Mouse (Mus musculus) kidney, postnatal 25 days (tissue): ENCODE results near the gene Litaf.

Experiments used
- DNase-seq, 2 experiments: peaks; one replicate each; pipeline ENCODE4 v3.0.0; 2021; ENCODE audit warnings: mixed read lengths in 2 of 2

Gene Litaf

GRCm38 (mm10) chr16:10955078-10955477 lies 110.9 kb downstream of the Litaf start:
- DNase-seq, result no peak

- DNase-seq, result no peak
These were observed 113.1 kb downstream of the Litaf start for GRCm38 (mm10) chr16:10952881-10953280.

GRCm38 (mm10) chr16:10952071-10952470 lies 113.9 kb downstream of the Litaf start:
- DNase-seq, result no peak

GRCm38 (mm10) chr16:10951581-10951980 lies 114.4 kb downstream of the Litaf start:
- DNase-seq, result peak; percentile 73 to 80

GRCm38 (mm10) chr16:10950539-10950938 lies 115.4 kb downstream of the Litaf start:
- no peak for DNase-seq

- no peak for DNase-seq
These were observed 118.2 kb downstream of the Litaf start for GRCm38 (mm10) chr16:10947724-10948123.

- no peak for DNase-seq
These were observed 120.4 kb downstream of the Litaf start for GRCm38 (mm10) chr16:10945381-10946127.

GRCm38 (mm10) chr16:10944545-10944944 lies 121.4 kb downstream of the Litaf start:
- DNase-seq, result no peak

GRCm38 (mm10) chr16:10943257-10943656 lies 122.7 kb downstream of the Litaf start:
- no peak for DNase-seq

GRCm38 (mm10) chr16:10940661-10941060 lies 125.3 kb downstream of the Litaf start:
- DNase-seq, result no peak

GRCm38 (mm10) chr16:10939932-10940331 lies 126.0 kb downstream of the Litaf start:
- DNase-seq, result no peak

GRCm38 (mm10) chr16:10937497-10937896 lies 128.5 kb downstream of the Litaf start:
- no peak for DNase-seq

GRCm38 (mm10) chr16:10936700-10937319 lies 129.1 kb downstream of the Litaf start:
- no peak for DNase-seq

GRCm38 (mm10) chr16:10934047-10934446 lies 131.9 kb downstream of the Litaf start:
- DNase-seq, result no peak

GRCm38 (mm10) chr16:10933372-10933771 lies 132.6 kb downstream of the Litaf start:
- DNase-seq, result no peak

- no peak for DNase-seq
These were observed 138.9 kb downstream of the Litaf start for GRCm38 (mm10) chr16:10927026-10927425.

GRCm38 (mm10) chr16:10925591-10926180 lies 140.3 kb downstream of the Litaf start:
- DNase-seq, result peak; percentile 69 to 75

GRCm38 (mm10) chr16:10923561-10923960 lies 142.4 kb downstream of the Litaf start:
- no peak for DNase-seq

GRCm38 (mm10) chr16:10919856-10920255 lies 146.1 kb downstream of the Litaf start:
- peak in 1 of 2 experiments; percentile 7 for DNase-seq

GRCm38 (mm10) chr16:10916271-10916670 lies 149.7 kb downstream of the Litaf start:
- DNase-seq, result no peak

- no peak for DNase-seq
These were observed 150.9 kb downstream of the Litaf start for GRCm38 (mm10) chr16:10915066-10915465.

- no peak for DNase-seq
These were observed 154.9 kb downstream of the Litaf start for GRCm38 (mm10) chr16:10911061-10911460.

GRCm38 (mm10) chr16:10910541-10910940 lies 155.4 kb downstream of the Litaf start:
- DNase-seq, result no peak
